Mouse (Mus musculus) adrenal gland, postnatal 25 days (tissue): ENCODE results near the gene Stt3b. TPM values are rescaled to one million over a fixed set of nuclear protein-coding genes. Genes with fewer than 3 reads are reported as not detected.

ENCODE experiments used
- DNase-seq: peaks from one replicate; pipeline ENCODE4 v3.0.0; 2021; ENCODE audit warnings: mixed read lengths
- long read RNA-seq: library from polyadenylated mRNA; stranded (forward); transcript quantifications from one replicate; pipeline ENCODE4 v2.0.0, GENCODE M21; 2021
- total RNA-seq: library from RNA; stranded (reverse); gene quantifications from 2 replicates; pipeline ENCODE4 v1.2.3, GENCODE M21; 2021

Stt3b gene
- total RNA-seq: 112 and 116 TPM in 2 replicates
- long read RNA-seq, full-length matches to known transcripts: 186 of 209 reads
- long read RNA-seq, partial matches to known transcripts: 12 of 209 reads
- long read RNA-seq, other reads (novel, unspliced or antisense): 11 of 209 reads

DNA sequence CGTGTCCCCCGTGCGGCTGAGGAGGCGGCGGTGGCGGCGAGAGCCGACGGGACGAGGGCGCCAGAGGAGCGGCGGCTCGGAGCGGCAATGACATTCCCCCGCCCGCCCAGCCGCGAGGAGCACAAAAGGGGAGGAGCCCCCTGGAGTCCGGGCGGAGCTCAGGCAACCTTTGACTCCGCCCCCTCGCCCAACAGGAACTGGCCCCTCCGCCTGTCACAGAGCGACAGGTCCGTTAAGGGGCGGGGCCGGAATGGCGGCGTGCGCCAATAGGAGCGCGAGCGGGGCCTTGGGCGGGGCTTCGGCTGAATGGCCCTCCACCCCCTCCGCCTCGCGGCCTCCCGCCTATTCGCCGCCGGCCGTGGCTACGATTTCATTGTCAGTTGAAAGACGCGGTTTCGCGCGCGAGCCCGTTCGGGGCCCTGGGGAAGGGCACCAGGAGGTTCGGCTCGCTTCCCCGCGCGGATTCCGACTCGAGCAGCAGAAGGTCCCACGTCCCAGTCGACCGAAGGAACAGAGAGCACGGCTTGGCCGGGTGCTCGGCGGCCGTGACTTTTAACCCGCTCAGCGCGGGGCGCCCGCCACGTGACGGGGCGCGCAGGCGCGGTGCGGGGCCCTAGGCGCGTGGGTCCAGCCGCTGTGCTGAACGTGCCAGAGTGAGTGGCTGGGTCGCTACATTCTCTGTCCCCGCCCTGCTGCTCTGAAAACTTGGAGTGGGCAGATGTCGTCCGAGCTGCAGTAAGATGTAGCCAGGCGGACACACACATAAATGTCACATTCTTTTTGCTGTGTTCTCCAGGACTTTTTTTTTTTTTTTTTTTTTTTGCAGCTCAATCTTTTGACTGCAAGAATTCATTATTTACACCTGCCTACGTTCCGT, at the start of gene Stt3b:
Gene Stt3b, minus strand, starts transcription at position 76 of the 877 bp plus-strand sequence.
- peak; percentile 100 for DNase-seq

- DNase-seq: no peak
Measured at GRCm38 (mm10) chr9:115358421-115358820, 48.2 kb upstream of the Stt3b start.

- DNase-seq: no peak
Measured at GRCm38 (mm10) chr9:115357996-115358395, 47.8 kb upstream of the Stt3b start.

DNA sequence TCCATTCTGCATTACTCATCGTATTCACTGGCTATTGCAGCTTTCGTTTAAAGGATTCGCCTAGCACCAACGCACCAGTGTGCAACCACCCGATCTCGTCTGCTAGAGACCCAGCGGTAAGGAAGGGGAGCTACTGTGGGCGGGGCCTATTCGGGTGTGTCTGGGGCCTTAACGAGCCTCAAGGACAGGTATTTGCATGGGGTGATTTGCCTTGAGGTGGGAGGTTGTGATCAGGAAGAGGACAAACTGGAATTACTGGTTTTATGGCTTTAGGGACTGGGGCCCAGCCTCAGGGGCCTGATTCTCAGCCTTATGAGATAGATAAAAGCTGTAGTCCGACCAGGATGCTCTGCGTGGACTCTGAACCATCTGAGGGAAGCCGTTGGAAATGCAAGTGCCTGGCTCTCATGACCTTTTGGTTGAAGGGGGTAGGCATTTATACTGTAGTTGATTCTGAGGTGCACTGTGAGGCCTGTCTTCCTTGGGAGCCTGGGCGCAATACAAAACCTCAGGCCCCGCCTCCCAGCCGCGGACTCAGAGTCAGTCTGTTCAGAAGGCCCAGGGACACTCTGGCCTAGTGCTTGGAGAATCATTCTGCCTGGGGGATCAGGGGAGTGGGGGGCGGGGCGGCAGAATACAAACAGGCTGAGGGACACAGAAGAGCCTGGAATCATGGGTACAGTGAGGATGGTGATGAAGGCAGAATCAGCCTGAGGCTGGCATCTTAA, 46.7 kb upstream of the Stt3b start:
- DNase-seq: no peak

GRCm38 (mm10) chr9:115355972-115356371, 45.8 kb upstream of the Stt3b start:
- no peak for DNase-seq

DNA sequence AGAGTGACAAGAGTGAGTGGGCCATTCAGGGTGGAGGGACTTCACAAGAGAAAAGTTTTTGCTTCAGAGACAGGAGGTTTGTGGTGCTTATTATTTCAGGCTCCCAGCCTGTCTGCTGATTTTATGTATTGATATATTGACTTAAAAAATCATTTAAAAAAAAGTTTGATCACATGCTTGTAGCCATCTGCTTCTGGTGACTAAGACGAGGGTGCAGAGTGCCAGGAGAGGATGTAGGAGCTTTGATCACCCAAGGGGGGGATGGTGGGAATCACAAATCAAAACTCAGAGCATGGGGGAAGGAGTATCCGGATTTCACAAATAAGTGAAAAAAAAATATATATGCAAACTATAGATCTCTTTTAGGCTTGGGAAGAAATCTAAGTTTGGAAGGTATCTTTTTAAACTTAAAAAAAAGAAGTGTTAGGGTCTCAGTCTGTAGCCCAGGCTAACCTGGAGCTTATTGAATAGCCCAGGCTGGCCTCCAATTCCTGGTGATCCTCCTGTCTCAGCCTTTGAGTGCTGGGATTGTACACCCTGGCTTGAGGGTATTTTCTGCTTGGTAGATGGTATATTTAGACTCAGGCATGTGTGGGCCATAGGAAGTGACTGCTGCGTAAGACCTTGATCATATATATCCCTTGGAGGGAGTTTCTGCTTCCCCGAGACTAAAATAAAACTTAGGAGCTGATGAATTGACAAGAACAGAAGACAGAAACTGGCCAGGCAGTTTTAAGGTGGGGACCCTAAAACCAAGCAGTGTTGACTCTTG, 39.7 kb upstream of the Stt3b start:
- DNase-seq: no peak

- no peak for DNase-seq
Measured at GRCm38 (mm10) chr9:115349106-115349505, 38.9 kb upstream of the Stt3b start.

DNA sequence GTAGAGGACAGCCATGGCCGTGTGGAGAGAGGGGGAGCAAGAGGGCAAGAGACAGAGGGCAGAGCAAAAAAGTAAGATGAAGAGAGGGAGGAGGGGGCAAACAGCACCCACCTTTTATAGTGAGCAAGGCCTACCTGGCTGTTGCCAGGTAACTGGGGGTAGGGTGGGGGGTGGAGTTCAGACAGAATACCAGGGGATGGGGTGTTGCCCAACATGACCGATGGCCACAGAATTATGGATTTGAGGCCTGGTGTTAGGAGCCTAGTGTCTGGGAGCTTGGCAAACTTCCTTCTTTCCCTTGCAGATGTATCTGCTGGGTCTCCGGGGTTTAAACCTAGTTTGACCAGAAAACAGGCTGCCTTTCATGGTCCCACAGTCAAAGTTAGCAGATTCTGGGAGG, 34.7 kb upstream of the Stt3b start:
- no peak for DNase-seq

DNA sequence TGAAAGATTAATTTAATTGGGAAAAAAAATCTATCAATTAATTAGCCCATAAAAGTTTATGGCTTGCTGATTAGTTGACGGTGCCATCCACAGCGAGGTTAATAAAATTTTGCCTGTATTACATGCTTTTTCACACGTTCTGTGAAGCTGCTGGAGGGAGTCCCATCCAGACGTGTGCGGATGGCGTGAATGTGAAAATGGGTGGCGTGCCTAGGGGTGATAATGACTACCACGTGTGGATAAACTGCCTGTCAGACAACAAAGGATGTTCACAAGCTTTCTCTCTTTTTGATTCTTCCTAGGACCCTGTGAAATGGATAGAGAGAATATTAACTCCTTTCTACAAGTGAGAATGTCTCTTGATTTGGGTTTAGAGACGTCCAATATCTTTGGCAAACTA, 31.4 kb upstream of the Stt3b start:
- DNase-seq: no peak

DNA sequence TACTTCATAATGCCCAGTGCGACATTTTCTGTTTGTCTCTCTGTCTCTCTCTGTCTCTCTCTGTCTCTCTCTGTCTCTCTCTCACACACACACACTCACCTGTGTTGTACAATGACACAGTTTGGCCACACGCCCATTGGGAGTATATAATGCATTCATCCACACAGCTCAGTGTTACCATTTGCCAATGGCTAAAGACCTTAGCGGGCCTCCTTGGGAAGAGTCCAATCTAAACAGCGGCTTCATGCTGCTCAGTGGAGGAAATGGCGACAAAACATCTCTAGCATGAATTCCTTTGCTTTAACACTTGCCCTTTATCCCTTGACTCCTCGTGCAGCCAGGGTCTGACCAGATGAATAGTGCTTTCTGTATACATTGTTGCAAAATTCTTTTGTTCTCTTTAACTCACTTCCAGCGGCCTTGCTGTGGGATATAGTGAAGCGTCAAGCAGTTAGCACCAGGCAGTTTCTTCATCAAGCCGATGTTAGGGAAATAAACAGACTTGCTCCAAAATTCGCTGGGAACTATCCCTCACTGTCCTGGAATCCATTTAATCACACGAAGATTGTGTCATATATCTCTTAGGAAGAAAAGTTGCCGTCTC, 30.1 kb upstream of the Stt3b start:
- DNase-seq: no peak

DNA sequence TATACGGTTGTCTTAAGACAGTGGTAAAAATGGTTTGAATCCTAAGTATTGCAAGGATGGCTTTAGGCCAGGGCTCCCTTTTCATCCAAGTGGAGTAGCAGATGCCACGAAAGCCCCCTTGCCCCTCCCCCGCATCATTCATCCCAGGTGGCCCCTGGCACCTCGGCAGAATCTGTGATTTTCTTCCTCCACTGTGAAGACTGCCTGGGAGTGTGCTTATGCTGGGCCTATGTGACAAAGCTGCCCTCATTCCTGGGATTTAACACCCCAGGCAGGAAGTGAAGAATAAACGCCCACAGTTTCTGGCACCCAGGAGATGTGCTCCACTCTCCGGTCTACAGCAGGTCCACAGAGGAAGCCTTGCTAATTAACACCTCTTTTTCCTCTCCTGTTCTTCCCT, 28.6 kb upstream of the Stt3b start:
- no peak for DNase-seq

DNA sequence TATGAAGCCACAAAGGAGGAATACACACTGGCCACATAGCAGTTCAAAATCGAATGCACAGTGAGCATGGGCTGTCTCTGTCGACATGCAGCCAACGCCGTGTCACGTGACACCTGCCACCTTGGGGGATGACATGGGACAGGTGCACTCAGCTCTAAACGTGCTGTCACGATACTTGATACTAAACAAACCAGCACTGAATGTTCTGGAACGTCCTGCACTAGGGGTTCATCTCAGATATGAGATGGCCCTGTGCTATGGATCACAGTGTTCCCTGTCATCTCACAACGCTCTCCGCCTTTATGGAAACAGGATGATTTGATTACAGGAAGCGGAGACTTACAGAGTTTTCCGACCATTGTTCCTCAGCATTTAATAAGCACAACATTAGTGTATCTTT, 22.8 kb upstream of the Stt3b start:
- DNase-seq: no peak

- DNase-seq: no peak
Measured at GRCm38 (mm10) chr9:115332339-115332738, 22.1 kb upstream of the Stt3b start.

DNA sequence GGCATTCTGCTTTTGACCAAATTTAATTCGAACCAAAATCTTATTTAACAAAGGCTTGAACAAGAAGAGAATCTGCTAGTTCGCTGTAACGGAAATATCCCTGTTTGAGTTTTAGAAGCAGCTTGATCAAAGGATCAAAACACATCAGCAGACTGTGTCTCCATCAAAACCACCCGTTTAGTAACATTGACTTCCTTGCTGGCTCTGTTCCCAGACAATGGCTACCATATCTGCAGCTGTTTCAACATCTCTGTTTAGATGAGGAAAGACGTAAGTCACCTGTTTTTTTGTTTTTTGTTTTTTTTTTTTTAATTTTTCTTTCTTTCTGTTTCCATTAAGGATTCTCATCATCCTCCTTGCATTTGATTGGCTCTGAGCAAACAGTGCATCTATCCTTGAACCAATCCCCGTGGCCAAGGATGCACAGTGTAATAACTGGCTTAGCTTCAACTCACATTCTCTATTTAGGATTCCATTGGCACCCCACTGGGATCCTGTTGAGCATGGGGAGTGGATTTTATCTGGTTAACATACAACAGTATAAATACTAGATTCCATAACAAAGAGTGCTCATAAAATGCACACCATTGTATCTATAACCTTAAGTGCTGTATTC, 20.7 kb upstream of the Stt3b start:
- DNase-seq: no peak

- DNase-seq: no peak
Measured at GRCm38 (mm10) chr9:115326533-115326890, 16.3 kb upstream of the Stt3b start.

DNA sequence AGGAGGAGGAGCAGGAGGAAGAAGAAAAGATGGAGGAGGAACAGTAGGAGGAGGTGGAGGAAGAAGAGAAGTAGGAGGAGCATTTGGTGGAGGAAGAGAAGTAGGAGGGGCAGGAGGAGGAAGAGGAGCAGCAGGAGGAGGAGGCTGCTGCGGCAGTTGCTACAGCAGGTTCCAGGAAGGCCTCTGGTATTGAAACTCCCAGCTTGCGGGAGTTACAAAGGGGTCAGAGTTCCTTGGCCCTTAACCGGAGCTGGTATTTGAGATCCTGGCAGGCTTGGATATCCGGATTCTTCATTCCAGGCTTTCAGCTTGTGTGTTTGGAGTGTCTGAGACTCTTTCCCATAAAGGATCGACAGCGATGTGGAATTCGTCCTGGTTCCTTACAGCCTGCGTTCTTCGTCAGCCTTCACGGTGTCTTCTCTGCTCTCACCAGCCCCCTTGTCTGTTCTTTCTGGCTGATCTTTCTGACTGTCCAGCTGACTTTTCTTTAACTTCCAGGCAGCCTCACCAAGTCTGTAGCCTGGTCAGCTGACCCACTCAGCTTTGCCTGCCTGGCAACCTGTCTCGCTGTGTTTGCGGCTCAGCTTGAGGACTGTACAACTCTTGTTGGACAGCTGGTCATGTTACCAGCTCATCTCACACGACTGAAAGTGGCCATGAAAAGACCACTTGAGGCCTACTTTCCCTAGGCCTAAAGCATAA, 15.8 kb upstream of the Stt3b start:
- DNase-seq: no peak

DNA sequence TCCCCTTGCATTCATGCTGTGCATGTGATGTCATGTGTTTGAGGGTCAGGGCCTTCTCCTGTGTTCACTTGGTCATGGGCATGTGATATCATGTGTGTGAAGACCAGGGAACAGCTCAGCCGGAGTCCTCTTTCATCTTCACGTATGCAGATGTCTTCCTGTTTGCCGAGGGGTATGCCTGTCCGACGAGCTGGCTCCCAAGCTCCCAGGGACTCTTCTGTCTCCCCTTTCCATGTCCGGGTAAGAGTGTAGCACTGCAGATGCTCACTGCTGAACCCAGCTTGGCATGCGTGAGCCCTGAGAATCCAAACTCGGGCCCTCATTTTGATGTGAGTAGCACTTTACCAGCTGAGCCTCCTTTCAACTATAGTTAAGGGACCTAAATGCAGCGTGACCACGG, 13.4 kb upstream of the Stt3b start:
- no peak for DNase-seq

GRCm38 (mm10) chr9:115322385-115322784, 12.2 kb upstream of the Stt3b start:
- no peak for DNase-seq

DNA sequence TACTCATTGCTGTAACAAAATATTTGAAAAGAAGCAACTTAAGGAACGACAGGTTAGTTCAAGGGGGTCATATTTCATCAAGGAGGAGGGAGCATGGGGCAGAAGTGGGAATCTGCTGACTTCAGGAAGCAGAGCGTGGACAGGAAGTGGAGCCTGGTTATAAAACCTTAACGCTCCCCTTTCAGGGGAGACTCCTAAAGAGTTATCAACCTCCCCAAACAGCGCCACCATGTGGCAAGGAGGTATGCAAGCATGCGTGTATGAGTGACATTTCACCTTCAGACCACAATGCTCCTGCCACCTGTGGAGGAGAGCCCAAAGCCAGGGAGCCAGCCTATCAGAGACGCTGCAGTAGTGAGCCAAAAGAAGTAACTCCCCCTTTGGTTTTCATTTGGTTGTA, 10.8 kb upstream of the Stt3b start:
- DNase-seq: no peak

DNA sequence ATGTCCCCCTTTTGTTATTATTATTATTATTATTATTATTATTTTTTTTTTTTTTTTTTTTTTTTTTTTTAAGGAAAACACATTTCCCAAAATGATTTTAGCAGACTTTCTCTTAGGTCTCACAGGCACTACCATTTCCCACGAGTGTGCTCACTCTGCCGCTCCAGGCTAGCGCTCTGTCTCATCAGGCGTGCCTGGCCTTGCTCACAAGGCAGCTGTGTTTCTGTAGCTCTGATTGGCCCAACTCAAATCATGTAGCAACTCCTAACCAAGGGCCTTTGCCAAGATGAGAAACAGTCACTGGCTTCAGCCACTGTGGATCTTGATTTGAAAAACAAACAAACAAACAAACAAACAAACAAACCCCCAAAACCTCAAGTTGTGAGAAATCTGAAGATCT, 9.9 kb upstream of the Stt3b start:
- DNase-seq: no peak
